Mouse (Mus musculus): ENCODE data around the gene Aox2. TPM values are rescaled to one million over a fixed set of nuclear protein-coding genes. Genes with fewer than 3 reads are reported as not detected.

Gene Aox2
- total RNA-seq, 2 experiments from 2014 or later, result not detected

DNA sequence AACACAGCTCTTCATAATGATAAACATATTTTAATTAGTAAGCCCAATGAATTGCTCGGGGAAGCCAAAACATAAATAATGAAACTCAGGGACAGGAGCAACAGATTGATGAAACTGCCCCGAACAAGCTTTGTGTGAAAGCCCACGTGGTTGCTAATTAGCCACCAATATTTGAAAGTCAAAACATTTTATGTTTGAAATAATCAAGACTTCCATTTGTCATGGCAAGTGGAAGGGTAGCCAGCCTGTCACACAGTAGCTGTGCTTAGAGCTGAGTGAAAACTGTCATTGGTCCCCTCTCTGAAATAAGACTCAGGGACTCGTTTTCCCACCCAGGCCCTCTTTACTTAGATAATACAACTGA is 3.5 kb downstream of the Aox2 start:
- no peak for ATAC-seq (replicated peaks; ENCODE audit: low FRiP score, poor library complexity, severe bottlenecking)

DNA sequence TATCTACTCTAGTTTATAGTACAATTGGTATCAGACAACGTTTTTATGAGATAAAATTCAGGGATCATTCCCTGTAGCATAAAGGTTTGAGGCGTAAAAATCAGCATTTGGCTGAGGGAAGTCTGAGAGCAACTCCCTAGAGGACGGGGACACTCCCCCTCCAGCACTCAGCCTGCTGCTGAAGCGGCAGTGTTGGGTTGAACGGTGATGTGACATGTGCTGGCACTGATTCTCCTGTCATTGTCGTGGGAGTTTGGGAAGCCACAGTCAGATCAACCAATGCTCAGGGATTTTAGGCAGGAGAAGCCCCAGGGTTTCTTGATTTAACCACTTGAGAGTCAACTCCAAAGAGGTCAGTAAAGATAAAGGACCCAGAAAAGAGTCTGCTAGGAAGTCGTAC is 6.4 kb downstream of the Aox2 start:
- no peak for ATAC-seq (replicated peaks; ENCODE audit: low FRiP score, poor library complexity, severe bottlenecking)

DNA sequence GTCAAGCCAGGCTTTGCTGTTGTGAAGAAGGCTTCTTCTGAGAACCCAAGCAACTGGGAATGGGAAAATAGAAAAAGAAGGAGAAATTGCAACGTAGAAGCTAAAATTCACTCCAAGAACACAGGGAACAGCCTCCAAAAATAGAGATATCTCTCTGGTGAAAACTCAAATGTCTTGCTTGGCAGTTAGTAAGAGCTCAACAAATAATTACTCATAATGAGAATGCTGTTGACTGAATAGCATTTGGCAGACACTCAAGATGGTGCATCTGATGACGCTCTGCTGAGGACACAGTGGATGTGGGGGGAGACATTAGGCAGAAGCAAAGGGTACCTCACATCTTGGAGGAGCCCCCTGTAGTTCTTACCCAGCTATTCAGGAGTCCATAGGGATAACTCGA is 10.0 kb downstream of the Aox2 start:
- no peak for ATAC-seq (replicated peaks; ENCODE audit: low FRiP score, poor library complexity, severe bottlenecking)

DNA sequence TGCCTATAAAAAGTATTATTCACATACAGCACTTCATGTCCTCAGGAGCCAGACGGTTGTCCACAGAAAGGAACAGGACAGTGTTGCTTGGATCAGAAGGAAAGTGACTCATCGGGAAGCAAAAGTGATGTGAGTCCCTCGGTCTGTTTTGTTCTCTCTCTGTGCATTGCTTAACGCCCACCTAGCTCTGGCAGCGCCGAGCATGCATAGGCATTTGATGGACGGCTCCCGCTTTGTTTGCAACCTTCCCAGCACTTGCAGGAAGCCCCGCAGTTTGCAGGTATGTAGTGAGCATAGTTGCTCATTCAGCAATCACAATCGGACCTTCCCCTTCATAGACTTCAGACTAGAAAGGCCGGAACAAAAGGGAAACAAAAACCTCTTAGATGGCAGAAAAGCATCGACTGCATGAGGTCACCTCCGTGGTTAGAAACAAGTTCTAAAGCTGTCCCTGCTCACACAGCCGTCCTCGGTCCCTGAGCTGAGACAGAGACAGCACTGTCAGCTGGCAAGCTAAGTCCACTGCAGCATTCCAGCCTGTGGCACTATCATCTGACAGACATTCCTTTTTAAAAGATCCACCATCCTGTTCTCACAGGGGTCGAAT is 11.8 kb downstream of the Aox2 start:
- no peak for ATAC-seq (replicated peaks; ENCODE audit: low FRiP score, poor library complexity, severe bottlenecking)

DNA sequence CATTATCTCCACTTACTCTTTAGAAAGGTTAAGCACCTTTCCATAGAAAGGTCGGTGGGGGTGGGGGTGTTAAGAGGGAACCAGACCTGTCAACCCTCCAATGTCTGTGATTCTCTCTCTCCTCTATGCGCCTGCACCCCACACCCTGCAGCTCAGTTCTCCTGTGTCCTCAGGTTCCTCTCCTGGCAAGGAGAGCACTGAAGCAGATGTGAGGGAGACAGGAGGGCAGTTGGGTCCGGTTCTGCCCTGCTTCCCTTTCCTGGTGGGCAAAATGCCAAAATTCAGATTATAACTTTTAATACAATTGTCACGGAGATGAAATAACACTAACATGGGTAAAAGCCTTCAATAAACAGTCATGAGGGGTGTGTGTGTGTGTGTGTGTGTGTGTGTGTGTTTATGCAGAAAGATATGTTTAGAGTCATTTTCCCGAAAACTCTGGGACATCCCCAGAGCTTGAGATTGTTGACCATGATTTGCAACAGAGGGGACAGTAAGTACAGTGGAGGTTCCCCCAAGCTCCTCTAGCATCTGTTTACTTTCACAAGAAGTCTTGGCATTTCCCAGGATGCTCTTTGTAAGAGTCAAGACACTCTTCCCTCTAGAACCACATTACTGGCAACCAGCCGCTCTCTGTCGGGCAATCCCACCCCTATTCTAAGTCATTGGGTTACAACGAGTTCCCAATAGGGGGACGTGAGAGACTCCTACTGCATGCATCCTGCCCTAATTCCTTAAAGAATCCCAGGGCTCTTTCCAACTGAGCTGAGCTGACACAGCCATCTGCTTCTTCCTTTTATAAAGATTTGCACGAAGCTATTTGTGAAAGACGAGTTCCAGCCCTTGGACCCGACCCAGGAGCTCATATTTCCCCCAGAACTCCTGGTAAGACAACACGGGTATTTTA is 13.5 kb downstream of the Aox2 start:
- no peak for ATAC-seq (replicated peaks; ENCODE audit: low FRiP score, poor library complexity, severe bottlenecking)

DNA sequence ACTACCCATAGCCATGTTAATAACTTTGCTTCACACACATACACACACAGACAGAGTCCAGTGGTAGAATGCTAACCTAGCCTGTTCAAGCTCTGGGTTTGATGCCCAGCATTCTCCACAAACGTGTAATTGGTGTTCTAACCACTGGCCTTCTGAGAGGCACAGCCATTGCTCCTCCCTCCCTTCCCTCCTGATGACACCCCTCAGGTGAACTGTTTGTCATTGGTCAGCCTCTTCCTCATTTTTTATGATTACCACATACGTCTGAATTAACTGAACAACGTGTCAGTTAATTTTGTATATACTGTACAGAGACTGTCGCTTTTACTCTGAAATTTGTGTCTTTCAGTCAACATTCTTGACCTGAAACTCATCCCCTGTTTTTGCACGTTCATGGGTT is 16.6 kb downstream of the Aox2 start:
- no peak for ATAC-seq (replicated peaks; ENCODE audit: low FRiP score, poor library complexity, severe bottlenecking)

DNA sequence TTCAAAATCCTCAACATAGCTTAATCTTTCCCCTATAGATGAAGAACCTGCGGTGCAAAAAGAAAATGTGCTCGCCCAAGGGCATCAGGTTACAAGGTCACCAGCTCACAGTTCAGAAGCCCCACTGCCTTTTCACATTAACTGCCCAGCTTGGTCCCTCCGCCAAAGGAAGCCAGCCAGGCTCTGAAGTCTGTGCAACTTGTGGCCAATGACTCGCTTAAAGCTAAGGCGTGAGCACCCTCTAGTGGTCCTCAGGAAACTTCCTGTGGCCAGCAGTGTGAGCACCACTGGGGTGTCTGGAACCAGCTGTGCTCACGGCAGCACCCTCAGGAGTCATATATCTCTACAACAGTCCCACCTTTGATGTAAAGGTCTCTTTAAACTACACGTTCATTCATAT is 18.2 kb downstream of the Aox2 start:
- ATAC-seq (replicated peaks; ENCODE audit: low FRiP score, poor library complexity, severe bottlenecking), result no peak

DNA sequence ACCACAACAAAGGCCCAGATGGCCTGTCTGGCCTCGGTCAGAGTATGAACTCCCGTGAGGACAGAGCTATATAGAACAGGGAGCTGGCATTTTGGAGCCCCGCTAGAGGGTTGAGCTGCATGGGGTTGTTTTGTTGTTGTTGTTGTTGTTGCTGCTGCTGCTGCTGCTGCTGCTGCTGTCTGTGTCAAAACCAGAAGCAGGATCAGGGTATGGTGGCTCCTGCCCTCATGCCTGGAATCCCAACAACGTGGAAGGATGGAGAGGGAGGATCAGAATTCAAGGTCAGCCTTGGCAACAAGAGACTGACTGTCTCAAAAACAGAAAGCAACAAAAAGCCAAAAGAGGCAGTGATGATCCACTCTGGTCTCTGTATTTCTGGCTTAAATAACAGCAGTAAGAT is 18.7 kb downstream of the Aox2 start:
- ATAC-seq (replicated peaks; ENCODE audit: low FRiP score, poor library complexity, severe bottlenecking), result no peak

DNA sequence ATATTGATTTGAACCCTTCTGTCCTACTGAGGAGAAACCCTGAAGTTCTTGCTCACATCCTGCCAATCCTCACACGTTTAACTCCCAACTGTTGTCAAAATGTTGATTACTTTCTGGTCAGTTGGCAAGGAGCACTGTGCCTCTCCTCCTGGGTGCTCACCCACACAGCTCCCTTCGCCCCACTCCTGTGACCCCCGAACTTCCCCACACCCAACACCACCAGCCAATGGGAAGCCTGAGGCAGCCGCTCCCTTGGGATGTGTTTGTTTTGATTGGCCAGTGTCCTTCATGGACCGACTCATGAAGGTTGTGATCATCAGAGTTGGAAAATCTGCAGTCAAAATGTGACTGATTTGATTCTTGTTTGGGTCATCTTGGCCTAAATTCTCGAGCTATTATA is 20.2 kb downstream of the Aox2 start:
- no peak for ATAC-seq (replicated peaks; ENCODE audit: low FRiP score, poor library complexity, severe bottlenecking)

DNA sequence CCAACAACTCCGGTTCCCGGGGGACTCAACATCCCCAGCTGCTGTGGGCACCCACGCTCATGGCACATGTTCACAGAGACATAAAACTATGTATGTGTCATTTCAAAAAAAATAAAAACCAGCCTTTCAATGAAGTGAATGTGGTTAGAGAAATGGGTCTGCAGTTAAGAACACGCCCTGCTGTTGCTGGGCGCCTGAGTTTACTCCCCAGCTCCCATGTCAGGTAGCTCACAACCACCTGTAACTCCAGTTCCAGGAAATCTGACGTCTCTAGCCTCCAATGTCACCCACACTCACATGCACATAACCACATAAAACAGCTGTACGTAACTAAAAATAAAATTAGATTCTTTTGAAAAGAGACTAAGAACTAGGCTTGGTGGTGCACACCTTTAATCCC is 22.9 kb downstream of the Aox2 start:
- no peak for ATAC-seq (replicated peaks; ENCODE audit: low FRiP score, poor library complexity, severe bottlenecking)

DNA sequence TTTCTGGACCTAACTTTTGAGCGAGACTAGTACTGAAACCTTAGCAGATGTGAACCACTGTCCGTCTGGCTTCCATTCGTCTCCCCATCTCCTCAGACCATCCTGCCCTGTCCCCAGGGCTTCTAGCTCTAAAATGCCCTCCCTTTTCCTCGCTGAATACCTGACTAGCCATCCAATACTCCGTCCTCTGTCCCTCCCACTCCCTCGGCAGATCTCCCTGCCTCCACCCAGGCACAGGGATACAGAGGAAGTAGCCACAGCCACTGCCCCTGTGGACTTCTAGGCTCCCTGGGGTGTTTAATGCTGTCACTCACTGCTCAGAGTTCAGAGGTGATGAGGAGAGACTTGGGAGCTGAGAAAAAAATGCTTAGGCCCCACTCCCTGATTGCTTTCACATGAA is 23.9 kb downstream of the Aox2 start:
- no peak for ATAC-seq (replicated peaks; ENCODE audit: low FRiP score, poor library complexity, severe bottlenecking)

DNA sequence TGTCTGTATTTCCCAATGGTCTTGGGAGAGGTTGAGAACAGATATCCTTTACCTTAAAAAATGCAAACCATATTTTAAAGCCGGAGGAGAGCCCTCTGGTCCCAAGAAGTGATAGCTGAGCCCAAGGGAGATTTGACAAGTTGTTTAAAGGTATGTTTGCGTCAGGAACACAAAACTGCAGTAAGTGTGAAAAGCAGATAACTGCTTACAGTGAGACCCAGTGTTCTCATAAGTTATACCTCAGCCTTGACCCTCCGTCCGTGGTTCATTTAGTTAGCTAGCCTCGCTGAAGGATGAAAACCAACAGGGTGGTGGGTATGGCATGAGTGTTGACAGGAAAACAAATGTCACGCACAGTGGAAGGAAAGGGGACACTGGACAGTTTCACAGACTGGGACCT is 24.9 kb downstream of the Aox2 start:
- no peak for ATAC-seq (replicated peaks; ENCODE audit: low FRiP score, poor library complexity, severe bottlenecking)

DNA sequence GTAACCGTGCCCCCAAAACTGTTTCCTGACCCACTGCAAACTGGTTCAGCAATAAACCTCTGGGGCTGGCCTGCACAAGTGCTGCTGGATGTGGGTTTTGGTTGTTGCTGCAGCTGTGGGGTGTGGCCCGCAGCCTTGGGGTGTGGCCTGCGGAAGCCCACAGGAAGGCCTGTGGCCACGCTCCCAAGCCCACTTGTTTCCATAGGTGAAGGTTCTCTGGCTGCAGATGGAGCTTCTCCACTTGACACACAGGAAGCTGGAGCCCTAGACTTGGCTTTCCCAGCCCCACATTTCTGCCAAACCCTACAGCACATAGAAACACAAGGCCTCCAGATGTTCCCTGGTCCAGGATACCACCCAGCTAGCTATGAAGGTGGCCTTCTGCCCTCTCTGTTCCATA is 25.6 kb downstream of the Aox2 start:
- no peak for ATAC-seq (replicated peaks; ENCODE audit: low FRiP score, poor library complexity, severe bottlenecking)

DNA sequence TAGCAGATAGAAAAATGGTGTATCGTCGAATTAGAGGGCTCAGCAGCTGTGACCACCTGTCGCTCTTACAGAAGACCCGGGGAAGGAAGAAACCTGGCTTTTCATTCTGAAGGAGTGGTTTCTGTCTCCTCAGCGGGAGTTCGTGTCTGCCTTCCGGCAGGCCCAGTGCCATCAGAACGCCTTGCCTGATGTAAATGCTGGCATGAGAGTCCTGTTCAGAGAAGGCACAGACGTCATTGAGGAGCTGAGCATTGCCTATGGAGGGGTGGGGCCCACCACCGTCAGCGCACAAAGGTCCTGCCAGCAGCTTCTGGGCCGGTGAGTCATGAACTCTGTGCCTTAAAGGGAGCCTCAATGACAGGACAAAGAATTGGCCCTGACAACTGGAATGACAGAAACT is 26.2 kb downstream of the Aox2 start:
- no peak for ATAC-seq (replicated peaks; ENCODE audit: low FRiP score, poor library complexity, severe bottlenecking)

DNA sequence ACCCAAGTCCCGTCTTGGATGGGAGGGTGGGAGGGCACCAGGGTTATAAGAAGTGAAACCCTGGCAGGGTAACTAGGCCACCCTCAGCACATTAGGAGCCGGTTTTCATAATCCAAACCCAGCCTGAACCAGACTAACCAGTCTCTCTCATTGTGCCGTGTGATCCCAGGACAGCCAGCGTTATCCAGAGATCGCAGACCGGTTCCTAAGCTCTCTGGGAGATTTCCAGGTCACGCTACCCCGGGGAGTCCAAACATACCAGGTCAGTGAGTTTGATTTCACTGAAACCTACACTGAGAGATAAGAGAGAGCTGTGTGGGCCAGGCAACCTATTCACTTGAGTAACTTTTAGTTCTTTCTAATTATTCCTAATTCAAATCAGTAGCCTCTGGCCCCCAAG is 29.1 kb downstream of the Aox2 start:
- ATAC-seq (replicated peaks; ENCODE audit: low FRiP score, poor library complexity, severe bottlenecking), result no peak

DNA sequence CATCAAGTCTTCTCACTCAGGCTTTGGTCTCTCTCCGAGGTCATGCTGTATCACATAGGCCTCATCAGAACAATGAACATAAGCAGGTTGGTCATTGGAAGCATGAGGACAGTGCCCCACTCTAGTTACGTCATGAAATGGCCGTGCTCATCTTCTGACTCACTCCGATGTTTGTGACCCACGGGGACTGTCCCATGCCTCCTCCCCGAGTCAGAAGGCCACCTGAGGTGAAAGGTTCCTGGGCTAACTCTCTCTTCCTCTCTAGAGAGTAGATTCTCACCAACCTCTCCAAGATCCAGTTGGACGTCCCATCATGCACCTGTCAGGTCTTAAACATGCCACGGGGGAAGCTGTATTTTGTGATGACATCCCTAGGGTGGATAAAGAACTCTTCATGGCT is 30.5 kb downstream of the Aox2 start:
- ATAC-seq (replicated peaks; ENCODE audit: low FRiP score, poor library complexity, severe bottlenecking), result no peak

DNA sequence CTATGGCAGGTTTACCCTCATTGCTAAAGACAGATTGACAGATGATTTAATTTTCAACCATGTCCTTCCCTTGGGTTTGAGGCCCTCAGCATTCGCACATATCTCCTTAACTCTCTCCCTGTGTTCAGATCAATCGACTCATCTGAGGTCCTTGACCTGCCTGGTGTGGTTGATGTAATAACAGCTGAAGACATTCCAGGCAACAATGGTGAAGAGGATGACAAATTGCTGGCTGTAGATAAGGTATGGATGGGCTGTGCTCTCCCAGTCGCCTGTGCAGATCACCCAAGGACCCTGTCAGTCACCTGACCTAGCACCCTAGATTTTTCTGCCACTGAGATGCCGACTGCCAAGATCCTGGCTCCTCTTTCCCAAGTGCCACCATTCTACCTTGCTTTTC is 31.7 kb downstream of the Aox2 start:
- no peak for ATAC-seq (replicated peaks; ENCODE audit: low FRiP score, poor library complexity, severe bottlenecking)

DNA sequence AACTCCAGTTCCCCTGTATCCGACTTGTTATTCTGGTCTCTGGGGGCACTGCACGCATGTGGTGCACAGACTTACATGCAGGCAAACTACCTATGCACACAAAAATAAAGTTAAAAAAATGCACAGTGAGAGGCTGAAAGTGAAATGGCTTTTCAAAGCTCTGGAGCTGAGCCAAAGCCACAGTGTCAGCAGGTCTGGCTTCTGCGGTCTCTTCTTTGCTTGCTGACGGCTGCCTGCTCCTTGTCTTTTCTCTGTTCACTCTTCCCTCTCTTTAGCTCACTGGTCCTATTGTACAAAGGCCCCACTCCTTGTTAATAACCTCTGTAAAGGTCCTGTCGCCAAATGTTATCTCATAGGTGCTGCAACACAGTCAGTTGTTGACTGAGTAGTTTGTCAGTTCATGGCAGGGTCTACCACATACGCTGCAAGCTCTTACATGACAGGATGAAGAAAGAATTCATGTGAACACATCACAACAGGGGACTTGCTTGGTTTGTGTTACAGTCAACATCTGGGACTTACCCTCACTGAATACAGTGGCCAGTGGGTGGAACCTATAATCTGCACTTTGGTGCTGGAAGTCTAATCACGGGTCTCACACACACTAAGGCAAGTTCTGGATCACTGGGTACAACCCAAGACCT is 33.2 kb downstream of the Aox2 start:
- ATAC-seq (replicated peaks; ENCODE audit: low FRiP score, poor library complexity, severe bottlenecking), result no peak

DNA sequence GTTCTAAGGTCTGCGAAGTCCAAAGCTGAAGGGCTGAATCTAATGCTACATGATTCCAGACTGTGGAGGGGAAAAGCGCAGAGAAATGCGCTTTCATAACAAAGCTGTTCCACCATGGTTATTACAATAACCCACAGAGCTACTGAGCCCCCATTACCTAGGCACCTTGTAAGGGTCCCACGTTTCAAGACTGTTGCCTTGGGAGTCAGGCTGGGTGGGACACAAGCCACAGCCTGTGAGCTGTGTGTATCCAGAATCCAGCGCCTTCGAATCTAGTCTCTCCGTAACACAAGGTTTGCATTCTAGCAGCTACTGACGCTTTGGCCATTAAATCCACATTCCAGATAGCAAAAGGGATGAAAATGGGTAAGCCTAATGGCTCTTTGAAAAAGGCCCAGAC is 35.0 kb downstream of the Aox2 start:
- ATAC-seq (replicated peaks; ENCODE audit: low FRiP score, poor library complexity, severe bottlenecking), result no peak

DNA sequence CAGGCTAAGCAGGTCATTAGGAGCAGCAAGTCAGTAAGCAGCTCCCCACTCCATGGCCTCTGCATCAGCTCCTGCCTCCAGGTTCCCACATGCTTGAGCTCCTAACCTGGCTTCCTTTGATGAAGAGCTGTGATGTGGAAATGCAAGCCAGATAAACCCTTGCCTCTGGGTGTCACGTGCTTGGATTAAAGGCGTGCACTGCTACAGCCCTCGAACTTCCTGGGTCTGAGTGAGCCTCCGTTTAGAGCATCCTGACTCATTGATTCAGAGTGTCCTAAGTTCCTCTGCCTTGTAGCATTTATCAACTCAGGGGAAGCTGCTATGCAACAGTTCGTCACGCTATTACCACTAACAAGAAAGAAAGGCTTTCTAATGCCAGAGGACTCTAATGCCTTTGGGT is 37.4 kb downstream of the Aox2 start:
- ATAC-seq (replicated peaks; ENCODE audit: low FRiP score, poor library complexity, severe bottlenecking), result no peak

DNA sequence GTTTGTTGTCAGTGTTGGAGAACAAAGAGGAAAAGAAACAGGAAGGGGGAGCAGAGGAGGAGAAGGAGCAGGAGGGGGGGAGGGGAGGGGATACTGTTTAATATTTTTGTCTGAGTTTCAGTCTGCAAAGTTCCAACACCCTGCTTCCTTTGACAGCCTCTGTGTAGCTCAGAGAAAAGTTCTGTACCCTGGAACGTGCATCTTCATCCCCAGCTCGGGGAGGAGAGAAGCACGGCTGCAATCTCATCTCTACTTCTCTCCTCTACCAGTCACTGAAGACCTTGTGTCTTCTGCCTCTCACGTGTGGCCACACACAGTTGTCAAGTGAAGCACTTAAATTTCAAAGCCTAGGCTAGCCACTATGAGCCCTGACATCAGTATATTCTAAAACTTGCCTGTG is 55.1 kb downstream of the Aox2 start:
- no peak for ATAC-seq (replicated peaks; ENCODE audit: low FRiP score, poor library complexity, severe bottlenecking)
